Mouse (Mus musculus) hindbrain, embryonic 12.5 days (tissue): ENCODE results near the gene Mup19. TPM values are rescaled to one million over a fixed set of nuclear protein-coding genes. Genes with fewer than 3 reads are reported as not detected.
"Not testable (repeated sequence)": the region's sequence is repeated elsewhere in the genome, so short reads cannot be mapped to it uniquely, and the experiment has no call there.

Experiments
- ATAC-seq: fragments of 200-750 bp; cut with Nextera tagmentation; 2 replicates; pipeline ENCODE4 v1.8.0; 2017; ENCODE audit warnings: moderate TSS enrichment; ENCODE audit not compliant: low FRiP score
- H3K27ac ChIP-seq: fragments of 300-500 bp; sonication (generic); 2 replicates; pipeline ENCODE4 v1.5.1; 2016; ENCODE audit warnings: mild to moderate bottlenecking
- H3K27me3 ChIP-seq: fragments of 300-500 bp; sonication (generic); 2 replicates; pipeline ENCODE4 v1.6.1; 2016; ENCODE audit warnings: mild to moderate bottlenecking
- H3K36me3 ChIP-seq: fragments of 300-500 bp; sonication (generic); 2 replicates; pipeline ENCODE4 v1.6.1; 2016; ENCODE audit warnings: mild to moderate bottlenecking
- H3K4me1 ChIP-seq: fragments of 300-500 bp; sonication (generic); 2 replicates; pipeline ENCODE4 v1.6.1; 2016
- H3K4me2 ChIP-seq: fragments of 300-500 bp; sonication (generic); replicated peaks from 2 replicates; pipeline ENCODE4 v1.6.1; 2016; ENCODE audit warnings: mild to moderate bottlenecking
- H3K4me3 ChIP-seq: fragments of 300-500 bp; sonication (generic); 2 replicates; pipeline ENCODE4 v1.5.1; 2016; ENCODE audit warnings: mild to moderate bottlenecking
- H3K9ac ChIP-seq: fragments of 300-500 bp; sonication (generic); 2 replicates; pipeline ENCODE4 v1.6.1; 2016; ENCODE audit warnings: mild to moderate bottlenecking, moderate library complexity
- H3K9me3 ChIP-seq: fragments of 300-500 bp; sonication (generic); replicated peaks from 2 replicates; pipeline ENCODE4 v1.6.1; 2016; ENCODE audit warnings: mild to moderate bottlenecking
- WGBS: fragments of 180-500 bp; shearing (Covaris S2); methylation state at CpG from one replicate; pipeline ENCODE4 v1.1.7; 2016; 5-methylcytosine and 5-hydroxymethylcytosine counted together
- polyA plus RNA-seq: library from polyadenylated mRNA; unstranded; fragments of >200 nt; fragmentation: Nextera tagmentation; extraction: Ambion mirVana; gene quantifications from 2 replicates; pipeline ENCODE4 v1.2.1, GENCODE M21; 2016

Mup19 gene
- polyA plus RNA-seq = not detected in 2 replicates

- not testable (repeated sequence) for H3K36me3 ChIP-seq, H3K4me2 ChIP-seq, H3K4me1 ChIP-seq, ATAC-seq, H3K4me3 ChIP-seq, H3K27ac ChIP-seq, H3K9ac ChIP-seq, H3K27me3 ChIP-seq, H3K9me3 ChIP-seq
- WGBS = 85% methylated on average over 1 of the region's 5 CpGs
Measured at GRCm38 (mm10) chr4:61782169-61782568, at the start of gene Mup19. Gene Mup19, minus strand, starts transcription at chr4:61782269.

GRCm38 (mm10) chr4:61829211-61829610 lies 47.1 kb upstream of the Mup19 start:
- no peak overlapping the region for H3K9ac ChIP-seq
- WGBS = 75% methylated on average over 4 of the region's 4 CpGs
- H3K36me3 ChIP-seq = no peaks in the 10 kb centered on the region
- H3K9me3 ChIP-seq = peaks cover 5% of the 10 kb centered on the region; the same call in 1 of the 2 replicates
- no peak overlapping the region for H3K4me3 ChIP-seq
- no peak for ATAC-seq
- no peak overlapping the region for H3K27ac ChIP-seq
- no peaks in the 10 kb centered on the region for H3K4me1 ChIP-seq
- no peaks in the 10 kb centered on the region for H3K27me3 ChIP-seq
- no peak overlapping the region for H3K4me2 ChIP-seq

GRCm38 (mm10) chr4:61823185-61823584 lies 41.1 kb upstream of the Mup19 start:
- Histone ChIP-seq H3K36me3 (no peaks in the 10 kb centered on the region), H3K4me2 (no peak overlapping the region), H3K4me1 (no peaks in the 10 kb centered on the region), H3K9ac (no peak overlapping the region), H3K4me3 (no peak overlapping the region), H3K27me3 (no peaks in the 10 kb centered on the region), H3K27ac (no peak overlapping the region), H3K9me3 (peaks cover 12% of the 10 kb centered on the region; the same call in 1 of the 2 replicates)
- WGBS = 89% methylated on average over 15 of the region's 15 CpGs
- 0 out of 2 replicates have a peak, but pooled peaks have one; percentile 22 for ATAC-seq

- not testable (repeated sequence) for ATAC-seq, H3K36me3 ChIP-seq
- WGBS = 93% methylated on average over 9 of the region's 9 CpGs
Measured at GRCm38 (mm10) chr4:61822541-61822940, 40.5 kb upstream of the Mup19 start.

GRCm38 (mm10) chr4:61815602-61816001 lies 33.5 kb upstream of the Mup19 start:
- no peaks in the 10 kb centered on the region for H3K4me1 ChIP-seq

More at GRCm38 (mm10) chr4:61822541-61822940, 40.5 kb upstream of the Mup19 start:
- not testable (repeated sequence) for H3K27ac ChIP-seq, H3K27me3 ChIP-seq, H3K4me3 ChIP-seq, H3K4me1 ChIP-seq, H3K9ac ChIP-seq, H3K4me2 ChIP-seq
- peaks cover 12% of the 10 kb centered on the region; the same call in 1 of the 2 replicates for H3K9me3 ChIP-seq

GRCm38 (mm10) chr4:61813435-61813834 lies 31.4 kb upstream of the Mup19 start:
- Histone ChIP-seq H3K9me3 (no peaks in the 10 kb centered on the region), H3K36me3 (no peaks in the 10 kb centered on the region), H3K4me1 (no peaks in the 10 kb centered on the region), H3K27ac (no peak overlapping the region), H3K27me3 (no peaks in the 10 kb centered on the region), H3K4me3 (no peak overlapping the region), H3K9ac (no peak overlapping the region), H3K4me2 (no peak overlapping the region)
- no peak for ATAC-seq

More at GRCm38 (mm10) chr4:61815602-61816001, 33.5 kb upstream of the Mup19 start:
- no peak overlapping the region for H3K9ac ChIP-seq
- H3K9me3 ChIP-seq = no peaks in the 10 kb centered on the region
- no peak overlapping the region for H3K4me2 ChIP-seq
- no peaks in the 10 kb centered on the region for H3K36me3 ChIP-seq
- no peak for ATAC-seq
- no peak overlapping the region for H3K4me3 ChIP-seq
- H3K27me3 ChIP-seq = no peaks in the 10 kb centered on the region
- H3K27ac ChIP-seq = no peak overlapping the region
- 82% methylated on average over 2 of the region's 2 CpGs for WGBS

GRCm38 (mm10) chr4:61811193-61811592 lies 29.1 kb upstream of the Mup19 start:
- not testable (repeated sequence) for H3K27me3 ChIP-seq, H3K27ac ChIP-seq, H3K9me3 ChIP-seq, H3K4me2 ChIP-seq, H3K36me3 ChIP-seq, H3K9ac ChIP-seq, ATAC-seq, H3K4me1 ChIP-seq, H3K4me3 ChIP-seq
- WGBS = 20% methylated on average over 2 of the region's 2 CpGs

- not testable (repeated sequence) for H3K9me3 ChIP-seq, H3K4me3 ChIP-seq, H3K27me3 ChIP-seq, H3K4me2 ChIP-seq, ATAC-seq, H3K27ac ChIP-seq, H3K36me3 ChIP-seq, H3K4me1 ChIP-seq, H3K9ac ChIP-seq
- 88% methylated on average over 3 of the region's 3 CpGs for WGBS
Measured at GRCm38 (mm10) chr4:61808926-61809325, 26.9 kb upstream of the Mup19 start.

GRCm38 (mm10) chr4:61789699-61790098 lies 7.6 kb upstream of the Mup19 start:
- not testable (repeated sequence) for ATAC-seq, H3K27ac ChIP-seq, H3K36me3 ChIP-seq, H3K4me2 ChIP-seq, H3K27me3 ChIP-seq, H3K9me3 ChIP-seq, H3K9ac ChIP-seq, H3K4me1 ChIP-seq, H3K4me3 ChIP-seq
- 89% methylated on average over 1 of the region's 1 CpGs for WGBS

- not testable (repeated sequence) for H3K4me3 ChIP-seq, H3K27me3 ChIP-seq, H3K36me3 ChIP-seq, H3K4me1 ChIP-seq, H3K4me2 ChIP-seq, ATAC-seq, H3K9me3 ChIP-seq, H3K9ac ChIP-seq, H3K27ac ChIP-seq
- 85% methylated on average over 1 of the region's 1 CpGs for WGBS
Measured at GRCm38 (mm10) chr4:61784231-61784630, 2.2 kb upstream of the Mup19 start.

Other genes with a start within 250 kb of the Mup19 start
- not detected in 2 replicates for gene Mup17, start 186.4 kb downstream of the Mup19 start, polyA plus RNA-seq
- not detected in 2 replicates for gene Mup18, start 108.1 kb downstream of the Mup19 start, polyA plus RNA-seq
- not detected in 2 replicates for gene Mup5, start 53.0 kb upstream of the Mup19 start, polyA plus RNA-seq